ENCODE assay signal across 9 mouse cellular contexts in the genomic region with DNA sequence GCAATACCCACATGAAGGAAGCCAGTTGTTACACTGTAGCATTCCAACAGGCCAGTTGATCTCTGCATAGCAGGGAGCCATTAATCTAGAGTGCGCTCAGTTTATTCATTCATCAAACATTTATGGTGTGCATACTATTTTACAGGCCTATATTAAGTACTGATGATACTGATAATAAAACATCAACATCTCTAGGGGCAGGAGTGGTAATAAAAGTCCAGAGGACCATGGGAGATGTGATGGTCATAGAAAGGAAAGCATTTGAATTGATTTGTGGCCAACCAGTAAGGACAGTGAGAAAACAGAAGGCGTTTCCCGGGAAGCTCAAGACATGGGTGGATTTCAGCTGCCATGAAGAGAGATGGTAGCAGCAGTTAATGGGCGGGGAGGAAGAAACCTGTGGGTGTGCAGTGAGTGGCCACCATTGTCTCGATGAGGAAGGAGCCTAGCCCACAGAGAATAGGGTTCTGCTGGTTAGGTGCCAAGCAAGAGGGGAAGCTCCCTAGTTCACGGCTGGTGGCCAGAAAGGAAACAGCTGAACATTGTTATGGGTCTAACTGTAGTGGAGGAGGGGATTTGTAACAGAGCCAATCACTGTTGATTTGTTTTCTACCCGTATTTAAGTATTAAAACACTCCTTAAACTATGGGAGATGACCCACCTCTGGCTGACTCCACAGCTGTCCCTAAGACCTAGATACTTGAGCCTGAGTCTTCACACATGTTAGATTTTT.
A peak's percentile ranks its signal among the peaks of the same experiment; 100 is the strongest.
DNase-seq lines count a peak whose midpoint lies in the region; ATAC-seq and TF ChIP-seq lines count a peak whose summit lies in the region.
"Had no signal": no experiment of that assay in that cellular context is flagged by ENCODE, and none has a peak within 500 bp of the region (broad histone marks: within the 10 kb centered on the region; RNA-seq: fewer than 3 reads in every experiment).

No protein-coding gene starts in this region.

- no peak overlapping the region for H3K9ac ChIP-seq in lung, embryonic 14.5 days
- no peak overlapping the region for H3K9ac ChIP-seq in forebrain, embryonic 14.5 days (ENCODE audit: low read length)
- H3K9ac ChIP-seq: embryonic facial prominence, embryonic 15.5 days had no signal

- H3K9me3 ChIP-seq in lung, embryonic 14.5 days (ENCODE audit: low read depth, low read length): no peaks in the 10 kb centered on the region
- H3K9me3 ChIP-seq in forebrain, embryonic 14.5 days (replicated peaks; ENCODE audit: control insufficient read depth, low read length): no peaks in the 10 kb centered on the region
- H3K9me3 ChIP-seq: embryonic facial prominence, embryonic 15.5 days had no signal

- ATAC-seq in hematopoietic stem cell, adult 5-6 weeks (replicated peaks in 1 of 2; ENCODE audit: insufficient read depth in 1 of 2, low FRiP score in 2 of 2, low TSS enrichment in 1 of 2, low read depth in 1 of 2, poor library complexity in 2 of 2, severe bottlenecking in 2 of 2): peak; percentile 88 to 91
- peak; percentile 67 for ATAC-seq in lung, embryonic 14.5 days (ENCODE audit: insufficient read depth)
- ATAC-seq in forebrain, embryonic 14.5 days: no peak

- H3K27me3 ChIP-seq in lung, embryonic 14.5 days (ENCODE audit: insufficient read depth, low read length): no peaks in the 10 kb centered on the region
- H3K27me3 ChIP-seq in forebrain, embryonic 14.5 days (replicated peaks; ENCODE audit: control insufficient read depth, insufficient read depth, low read length): no peaks in the 10 kb centered on the region
- H3K27me3 ChIP-seq: embryonic facial prominence, embryonic 15.5 days had no signal

- peaks cover 18% of the 10 kb centered on the region for H3K4me1 ChIP-seq in lung, embryonic 14.5 days (ENCODE audit: insufficient read depth)
- H3K4me1 ChIP-seq in forebrain, embryonic 14.5 days (ENCODE audit: control insufficient read depth, insufficient read depth, low read length): no peaks in the 10 kb centered on the region

- 52% methylated on average over 7 of the region's 7 CpGs for WGBS in lung, embryonic 14.5 days
- 77% methylated on average over 7 of the region's 7 CpGs for WGBS in forebrain, embryonic 14.5 days

- 0 out of 2 replicates have a peak, but pooled peaks cover 4% of the 10 kb centered on the region for H3K36me3 ChIP-seq in lung, embryonic 14.5 days (ENCODE audit: insufficient read depth)
- H3K36me3 ChIP-seq in forebrain, embryonic 14.5 days (ENCODE audit: control insufficient read depth, insufficient read depth, low read length): no peaks in the 10 kb centered on the region
- H3K36me3 ChIP-seq: embryonic facial prominence, embryonic 15.5 days had no signal

- H3K4me2 ChIP-seq in lung, embryonic 14.5 days: no peak overlapping the region
- H3K4me2 ChIP-seq in forebrain, embryonic 14.5 days (ENCODE audit: low read length): no peak overlapping the region
- H3K4me2 ChIP-seq: embryonic facial prominence, embryonic 15.5 days had no signal

- H3K4me3 ChIP-seq in lung, embryonic 14.5 days (ENCODE audit: low read depth, low read length): no peak overlapping the region
- H3K4me3 ChIP-seq in forebrain, embryonic 14.5 days (ENCODE audit: low read depth, low read length): no peak overlapping the region
- H3K4me3 ChIP-seq: embryonic facial prominence, embryonic 15.5 days had no signal

- peak; percentile 58 for DNase-seq in gastrocnemius, adult 18-20 months (ENCODE audit: low spot score)
- DNase-seq in gastrocnemius, adult 8-10 months (ENCODE audit: low spot score in 2 of 2): no peak
- peak; percentile 44 to 52 for DNase-seq in adrenal gland, postnatal 36 days
- peak; percentile 84 for DNase-seq in lung, embryonic 14.5 days
- peak; percentile 58 to 76 for DNase-seq in spleen, postnatal 4 days (ENCODE audit: low spot score in 2 of 2)
- no peak for DNase-seq in forebrain, embryonic 14.5 days (ENCODE audit: low spot score)
- DNase-seq in layer of hippocampus, adult 9-10 months (ENCODE audit: low spot score): no peak

- peak overlapping the region; percentile 63; the same call in 1 of the 2 replicates for H3K27ac ChIP-seq in lung, embryonic 14.5 days (ENCODE audit: low read depth)
- H3K27ac ChIP-seq in forebrain, embryonic 14.5 days (ENCODE audit: low read depth, low read length): no peak overlapping the region
- H3K27ac ChIP-seq: embryonic facial prominence, embryonic 15.5 days had no signal

- TF ChIP-seq CTCF in lung, embryonic 14.5 days (IDR thresholded peaks at IDR 0.05; ENCODE audit: low read depth): no peak

Comparison
In these comparisons a context has a peak if more than half of its experiments do, and no peak if none do; other contexts are left out.
1. DNase-seq: peak in gastrocnemius, adult 18-20 months (single experiment), adrenal gland, postnatal 36 days (2 of 2), lung, embryonic 14.5 days (single experiment) and spleen, postnatal 4 days (2 of 2); none in gastrocnemius, adult 8-10 months (0 of 2), forebrain, embryonic 14.5 days (single experiment) and layer of hippocampus, adult 9-10 months (single experiment).